Mouse (Mus musculus): ENCODE measurements around the gene Zfp638.

DNA sequence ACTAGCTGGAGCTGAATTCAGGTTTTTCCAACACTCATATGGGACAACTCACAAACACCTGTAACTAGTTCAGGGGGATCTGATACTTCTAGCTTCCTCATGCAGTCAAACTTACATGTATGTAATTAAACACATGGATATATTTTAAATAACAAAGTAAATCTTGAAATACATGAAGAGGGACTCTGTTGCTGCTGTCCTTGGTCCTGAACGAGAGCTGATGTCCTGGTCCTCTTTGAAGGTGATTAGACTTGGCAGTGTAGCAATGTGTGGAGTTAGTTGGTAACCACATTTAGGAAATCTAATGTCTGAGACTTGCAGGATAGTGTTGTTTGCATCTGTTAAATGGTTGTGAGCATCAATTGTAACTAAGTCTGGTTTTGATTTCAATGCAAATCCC, 60.5 kb downstream of the Zfp638 start:
- TF ChIP-seq CTCF (IDR thresholded peaks at IDR 0.05; ENCODE audit: low read depth) (no peak), EP300 (IDR thresholded peaks at IDR 0.05; ENCODE audit: low read depth) (no peak)
